Mouse (Mus musculus): Measurements from ENCODE around the gene Trim11. TPM values are rescaled to one million over a fixed set of nuclear protein-coding genes. Genes with fewer than 3 reads are reported as not detected.

Gene Trim11
- polyA plus RNA-seq, 1 experiment from 2014 or later: 21.8 TPM

DNA sequence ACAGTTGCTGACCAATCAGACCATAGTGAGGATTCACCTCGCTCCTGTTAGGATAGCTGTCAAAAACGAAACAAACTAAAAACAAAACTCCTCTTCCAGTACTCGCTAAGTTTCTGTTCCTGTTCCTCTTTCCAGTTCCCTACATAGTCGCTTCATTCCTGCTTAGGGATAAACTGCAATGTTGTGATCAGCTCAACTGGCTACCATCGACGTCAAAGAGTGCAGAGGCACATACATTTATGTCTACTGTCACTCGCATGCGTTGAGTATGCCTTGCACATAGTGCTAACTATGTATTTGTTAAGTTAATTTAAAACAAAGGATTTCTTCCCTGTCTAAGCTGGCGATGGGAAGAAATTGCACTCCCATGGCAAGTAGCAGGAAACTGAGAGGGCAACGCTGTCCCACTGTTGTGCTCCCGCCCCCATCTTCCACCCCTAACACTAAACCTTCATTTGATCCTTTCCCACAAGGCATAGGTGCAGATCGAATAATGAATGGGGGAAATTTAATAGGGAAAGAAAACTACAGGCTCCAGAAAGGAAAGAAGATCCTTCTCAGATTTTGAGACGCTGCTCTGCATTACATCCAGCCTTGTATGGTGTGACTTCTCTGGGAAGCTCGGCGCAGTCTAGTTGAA lies 18.6 kb upstream of the Trim11 start:
- Histone ChIP-seq H3K9ac (peak overlapping the region; percentile 70), H3K4me1 (replicated peaks) (peaks cover 45% of the 10 kb centered on the region), H3K27ac (peak overlapping the region; percentile 88), H3K27me3 (peaks cover 8% of the 10 kb centered on the region; the same call in 1 of the 2 replicates), H3K4me3 (peak overlapping the region; percentile 49), H3K4me2 (peak overlapping the region; percentile 80), H3K36me3 (peaks cover 9% of the 10 kb centered on the region), H3K9me3 (no peaks in the 10 kb centered on the region)
- WGBS: 36% methylated on average over 15 of the region's 15 CpGs
- no peak for ATAC-seq (ENCODE audit: low FRiP score)

DNA sequence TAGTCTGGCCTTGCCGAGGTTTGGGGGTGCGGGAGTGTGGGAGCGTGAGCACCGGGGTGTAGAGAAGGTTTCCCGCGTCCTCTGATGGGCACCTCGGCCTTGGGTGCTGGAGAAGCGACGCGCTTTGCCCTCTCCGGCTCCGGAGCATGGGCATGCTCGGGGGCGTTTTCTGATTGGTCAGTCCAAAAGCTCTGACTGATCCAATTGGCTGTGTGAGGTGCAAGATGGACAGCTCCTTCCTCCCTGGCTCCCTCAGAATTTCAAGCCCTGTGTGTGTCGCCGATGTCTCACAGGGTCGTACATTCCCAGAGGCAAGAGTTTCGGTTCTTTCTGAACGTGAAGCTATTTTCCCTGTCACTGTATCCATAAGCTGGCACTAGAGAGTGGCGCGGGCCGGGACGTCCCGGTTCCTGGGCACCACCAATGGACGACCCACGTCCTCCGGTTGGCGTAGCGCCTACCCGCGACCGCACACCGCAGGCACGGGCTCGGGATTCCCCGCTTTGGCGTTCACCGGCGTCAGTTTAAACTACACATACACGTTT lies 17.9 kb upstream of the Trim11 start:
- peak; percentile 85 for ATAC-seq (ENCODE audit: low FRiP score)

DNA sequence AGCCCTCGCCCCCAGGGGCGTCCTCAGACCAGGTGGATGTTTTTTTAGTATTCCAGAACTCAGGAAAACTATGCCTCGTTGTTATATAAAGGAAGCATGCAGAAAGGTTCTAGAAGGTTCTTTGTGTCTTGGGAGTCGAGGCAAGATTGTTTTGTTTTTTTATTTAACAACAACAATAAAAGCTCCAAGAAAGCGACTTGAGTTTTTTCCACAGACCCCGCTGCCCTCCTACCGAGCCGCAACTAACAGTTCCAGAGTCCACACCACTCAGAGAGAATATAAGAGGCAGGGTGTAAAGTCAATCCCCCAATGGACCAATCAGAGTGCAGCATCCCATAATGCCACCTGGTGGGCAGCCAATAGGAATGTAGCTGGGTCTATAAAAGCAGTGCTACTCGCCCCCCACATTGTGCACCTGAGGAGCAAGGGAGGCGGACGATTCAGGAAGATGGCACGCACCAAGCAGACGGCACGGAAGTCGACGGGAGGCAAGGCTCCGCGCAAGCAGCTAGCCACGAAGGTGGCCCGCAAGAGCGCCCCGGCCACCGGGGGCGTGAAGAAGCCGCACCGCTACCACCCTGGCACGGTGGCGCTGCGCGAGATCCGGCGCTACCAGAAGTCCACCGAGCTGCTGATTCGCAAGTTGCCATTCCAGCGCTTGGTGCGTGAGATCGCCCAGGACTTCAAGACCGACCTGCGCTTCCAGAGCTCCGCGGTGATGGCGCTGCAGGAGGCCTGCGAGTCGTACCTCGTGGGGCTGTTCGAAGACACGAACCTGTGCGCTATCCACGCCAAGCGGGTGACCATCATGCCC lies 16.3 kb upstream of the Trim11 start:
- H3K36me3 ChIP-seq: peaks cover 9% of the 10 kb centered on the region

More for the DNA sequence above, 17.9 kb upstream of the Trim11 start:
- Histone ChIP-seq H3K9ac (peak overlapping the region; percentile 70), H3K4me3 (peak overlapping the region; percentile 49), H3K4me2 (peak overlapping the region; percentile 80), H3K36me3 (peaks cover 9% of the 10 kb centered on the region), H3K9me3 (no peaks in the 10 kb centered on the region), H3K4me1 (replicated peaks) (peaks cover 48% of the 10 kb centered on the region), H3K27ac (peak overlapping the region; percentile 88), H3K27me3 (peaks cover 8% of the 10 kb centered on the region; the same call in 1 of the 2 replicates)
- 3% methylated on average over 40 of the region's 40 CpGs for WGBS

DNA sequence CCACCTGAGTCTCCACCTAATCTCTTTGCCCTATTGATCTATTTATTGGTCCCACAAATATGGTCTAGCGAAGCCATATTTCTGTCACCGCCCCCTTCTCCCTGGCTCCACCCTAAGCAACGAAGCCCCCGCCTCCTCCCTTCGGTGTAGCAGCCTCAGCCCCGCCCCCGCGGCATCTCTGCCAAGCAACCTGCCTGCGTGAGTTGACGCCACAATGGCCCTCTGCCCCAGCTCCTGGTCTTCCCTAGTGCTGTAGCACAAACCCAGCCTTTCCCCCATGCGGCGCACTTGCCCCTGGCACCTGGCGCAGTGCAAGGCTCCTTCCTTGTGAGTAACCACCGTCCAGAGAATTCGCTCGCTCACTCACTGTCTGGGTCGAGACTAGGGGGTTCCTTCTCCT lies 14.3 kb upstream of the Trim11 start:
- Histone ChIP-seq H3K4me1 (replicated peaks) (peaks cover 26% of the 10 kb centered on the region), H3K4me3 (no peak overlapping the region), H3K9me3 (no peaks in the 10 kb centered on the region), H3K9ac (no peak overlapping the region), H3K4me2 (no peak overlapping the region), H3K27ac (no peak overlapping the region), H3K27me3 (peaks cover 8% of the 10 kb centered on the region; the same call in 1 of the 2 replicates), H3K36me3 (peaks cover 8% of the 10 kb centered on the region; the same call in 1 of the 2 replicates)
- ATAC-seq (ENCODE audit: low FRiP score): no peak
- 31% methylated on average over 17 of the region's 17 CpGs for WGBS

More for the DNA sequence above, 16.3 kb upstream of the Trim11 start:
- H3K9ac ChIP-seq: no peak overlapping the region
- no peak overlapping the region for H3K27ac ChIP-seq
- H3K4me3 ChIP-seq: no peak overlapping the region
- 67% methylated on average over 50 of the region's 50 CpGs for WGBS
- peaks cover 46% of the 10 kb centered on the region for H3K4me1 ChIP-seq (replicated peaks)
- no peaks in the 10 kb centered on the region for H3K9me3 ChIP-seq
- peaks cover 8% of the 10 kb centered on the region; the same call in 1 of the 2 replicates for H3K27me3 ChIP-seq
- no peak overlapping the region for H3K4me2 ChIP-seq
- no peak for ATAC-seq (ENCODE audit: low FRiP score)

DNA sequence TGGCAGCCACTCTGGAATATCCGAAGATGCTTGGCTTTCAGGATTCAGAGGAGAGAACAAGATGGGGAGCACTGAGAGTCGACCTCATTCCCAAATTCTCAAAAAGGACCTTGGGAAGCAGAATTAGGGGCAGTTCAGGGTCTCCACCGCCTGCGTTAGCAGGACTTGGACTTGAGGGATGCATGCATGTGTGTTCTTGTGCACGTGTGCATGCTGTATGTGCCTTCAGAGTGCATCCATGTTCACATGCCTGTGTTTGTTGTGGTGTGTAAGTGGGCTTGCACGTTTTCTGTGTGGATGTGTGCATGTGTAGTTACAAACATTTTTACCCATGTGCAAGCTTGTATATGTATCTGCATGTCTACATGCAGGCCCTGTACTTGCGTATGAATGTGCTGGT lies 13.7 kb upstream of the Trim11 start:
- no peaks in the 10 kb centered on the region for H3K9me3 ChIP-seq
- H3K36me3 ChIP-seq: peaks cover 12% of the 10 kb centered on the region; the same call in 1 of the 2 replicates
- peaks cover 20% of the 10 kb centered on the region for H3K4me1 ChIP-seq (replicated peaks)
- H3K27ac ChIP-seq: no peak overlapping the region
- no peak for ATAC-seq (ENCODE audit: low FRiP score)
- no peak overlapping the region for H3K4me2 ChIP-seq
- no peak overlapping the region for H3K4me3 ChIP-seq
- peaks cover 8% of the 10 kb centered on the region; the same call in 1 of the 2 replicates for H3K27me3 ChIP-seq
- no peak overlapping the region for H3K9ac ChIP-seq
- 89% methylated on average over 7 of the region's 7 CpGs for WGBS

GRCm38 (mm10) chr11:58965001-58965760 lies 12.7 kb upstream of the Trim11 start:
- no peak overlapping the region for H3K27ac ChIP-seq
- no peak overlapping the region for H3K4me2 ChIP-seq
- no peak for ATAC-seq (ENCODE audit: low FRiP score)
- peaks cover 8% of the 10 kb centered on the region; the same call in 1 of the 2 replicates for H3K27me3 ChIP-seq
- no peaks in the 10 kb centered on the region for H3K9me3 ChIP-seq
- peak overlapping the region; percentile 53; the same call in 1 of the 2 replicates for H3K9ac ChIP-seq
- no peak overlapping the region for H3K4me3 ChIP-seq
- 49% methylated on average over 12 of the region's 12 CpGs for WGBS
- H3K36me3 ChIP-seq: peaks cover 22% of the 10 kb centered on the region
- H3K4me1 ChIP-seq (replicated peaks): peaks cover 13% of the 10 kb centered on the region

- H3K4me1 ChIP-seq (replicated peaks): peaks cover 13% of the 10 kb centered on the region
- no peak overlapping the region for H3K27ac ChIP-seq
- no peak for ATAC-seq (ENCODE audit: low FRiP score)
- WGBS: 98% methylated on average over 1 of the region's 1 CpGs
- H3K4me2 ChIP-seq: no peak overlapping the region
- H3K27me3 ChIP-seq: peaks cover under 1% of the 10 kb centered on the region; the same call in 1 of the 2 replicates
- no peaks in the 10 kb centered on the region for H3K9me3 ChIP-seq
- H3K36me3 ChIP-seq: peaks cover 43% of the 10 kb centered on the region
- no peak overlapping the region for H3K9ac ChIP-seq
- no peak overlapping the region for H3K4me3 ChIP-seq
These were observed 10.5 kb upstream of the Trim11 start for GRCm38 (mm10) chr11:58967346-58967745.

GRCm38 (mm10) chr11:58968551-58968950 lies 9.3 kb upstream of the Trim11 start:
- no peak overlapping the region for H3K27ac ChIP-seq
- H3K27me3 ChIP-seq: no peaks in the 10 kb centered on the region
- no peaks in the 10 kb centered on the region for H3K9me3 ChIP-seq
- H3K4me3 ChIP-seq: no peak overlapping the region
- ATAC-seq (ENCODE audit: low FRiP score): no peak
- no peak overlapping the region for H3K4me2 ChIP-seq
- peaks cover 46% of the 10 kb centered on the region for H3K36me3 ChIP-seq
- peaks cover 9% of the 10 kb centered on the region for H3K4me1 ChIP-seq (replicated peaks)
- whole genome bisulfite sequencing: 84% methylated on average over 7 of the region's 7 CpGs
- H3K9ac ChIP-seq: no peak overlapping the region

DNA sequence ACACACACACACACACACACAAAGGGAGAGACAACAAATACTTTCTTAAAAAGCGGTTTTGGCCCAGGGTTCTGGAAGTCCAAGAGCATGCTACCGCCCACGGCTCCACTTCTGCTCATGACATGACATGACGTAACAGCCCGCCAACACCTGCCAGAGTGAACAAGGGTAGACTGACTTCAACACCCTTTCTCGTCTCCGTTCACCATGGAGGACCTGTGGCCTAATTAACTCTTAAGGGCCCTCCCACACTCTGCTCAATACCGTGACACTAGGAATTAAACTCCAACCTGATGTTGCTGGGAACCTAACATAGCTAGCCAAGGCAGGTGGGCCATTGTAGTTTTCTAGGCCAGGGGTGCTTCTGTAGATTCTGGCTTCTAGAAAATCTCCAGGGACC lies 8.9 kb upstream of the Trim11 start:
- 85% methylated on average over 8 of the region's 8 CpGs for WGBS

DNA sequence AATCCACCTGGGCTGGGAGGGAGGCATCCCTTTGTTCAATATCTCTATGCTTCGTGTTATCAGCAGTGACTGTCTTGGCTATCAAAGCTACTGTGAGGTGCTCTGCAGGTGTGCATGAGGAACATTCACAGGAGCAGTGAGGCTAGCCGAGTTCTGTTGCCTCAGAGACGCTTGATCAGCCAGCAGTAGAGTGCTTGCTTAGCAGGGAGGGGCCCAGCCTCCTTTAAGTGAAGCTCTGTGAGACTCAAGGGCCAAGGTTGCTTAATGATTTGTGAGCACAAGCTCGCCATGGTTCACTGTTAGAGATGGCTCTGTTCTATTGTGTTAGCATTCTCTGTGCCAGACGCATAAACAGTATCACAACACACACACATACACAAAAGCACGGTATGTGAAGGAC lies 8.2 kb upstream of the Trim11 start:
- Histone ChIP-seq H3K36me3 (peaks cover 50% of the 10 kb centered on the region), H3K9ac (no peak overlapping the region), H3K27me3 (no peaks in the 10 kb centered on the region), H3K9me3 (no peaks in the 10 kb centered on the region), H3K4me3 (no peak overlapping the region), H3K4me2 (no peak overlapping the region), H3K4me1 (replicated peaks) (peaks cover 14% of the 10 kb centered on the region), H3K27ac (no peak overlapping the region)
- 77% methylated on average over 6 of the region's 6 CpGs for WGBS
- no peak for ATAC-seq (ENCODE audit: low FRiP score)

More for the DNA sequence above, 8.9 kb upstream of the Trim11 start:
- H3K27me3 ChIP-seq: no peaks in the 10 kb centered on the region
- H3K36me3 ChIP-seq: peaks cover 46% of the 10 kb centered on the region
- ATAC-seq (ENCODE audit: low FRiP score): no peak
- H3K4me3 ChIP-seq: no peak overlapping the region
- no peaks in the 10 kb centered on the region for H3K9me3 ChIP-seq
- no peak overlapping the region for H3K27ac ChIP-seq
- H3K4me1 ChIP-seq (replicated peaks): peaks cover 11% of the 10 kb centered on the region
- no peak overlapping the region for H3K9ac ChIP-seq
- H3K4me2 ChIP-seq: no peak overlapping the region

DNA sequence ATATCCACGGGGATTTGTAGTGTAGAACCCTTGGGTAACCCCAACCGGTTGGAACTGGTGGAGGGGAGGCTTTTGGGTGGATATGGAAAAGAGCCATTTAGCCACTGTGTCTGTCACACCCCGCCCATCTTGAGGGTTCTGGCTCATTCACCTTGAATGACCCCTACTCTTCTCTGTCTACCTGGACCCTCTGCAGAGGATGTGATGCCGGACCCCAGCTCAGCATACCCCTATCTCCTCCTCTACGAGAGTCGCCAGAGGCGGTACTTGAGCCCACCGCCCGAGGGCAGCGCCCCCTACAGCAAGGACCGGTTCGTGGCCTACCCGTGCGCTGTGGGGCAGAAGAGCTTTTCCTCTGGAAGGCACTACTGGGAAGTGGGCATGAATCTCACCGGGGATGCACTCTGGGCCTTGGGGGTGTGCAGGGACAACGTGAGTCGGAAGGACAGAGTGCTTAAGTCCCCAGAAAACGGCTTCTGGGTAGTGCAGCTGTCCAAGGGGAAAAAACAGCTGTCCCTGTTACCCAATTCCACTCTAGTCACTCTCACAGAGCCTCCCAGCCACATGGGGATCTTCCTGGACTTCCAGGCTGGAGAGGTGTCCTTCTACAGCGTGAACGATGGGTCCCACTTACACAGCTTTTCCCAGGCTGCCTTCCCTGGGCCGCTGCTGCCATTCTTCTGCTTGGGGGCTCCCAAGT lies 6.9 kb upstream of the Trim11 start:
- Histone ChIP-seq H3K9me3 (no peaks in the 10 kb centered on the region), H3K4me1 (replicated peaks) (peaks cover 15% of the 10 kb centered on the region), H3K27ac (no peak overlapping the region), H3K27me3 (no peaks in the 10 kb centered on the region), H3K36me3 (peaks cover 52% of the 10 kb centered on the region), H3K9ac (no peak overlapping the region), H3K4me2 (no peak overlapping the region), H3K4me3 (no peak overlapping the region)
- no peak for ATAC-seq (ENCODE audit: low FRiP score)
- WGBS: 90% methylated on average over 21 of the region's 21 CpGs

All from hindbrain, embryonic 13.5 days (tissue).